Mouse (Mus musculus) MEL (cell line): ENCODE measurements around the gene Dop1b.

Experiments
- CTCF ChIP-seq, 3 experiments: IDR thresholded peaks in 2 of 3; conservative IDR thresholded peaks in 1 of 3; 2 replicates each; pipeline ENCODE4 v1.5.1; 2011 to 2012; ENCODE audit warnings: low read length in 3 of 3, low read depth in 2 of 3, mild to moderate bottlenecking in 2 of 3, improper control_type of control experiment in 1 of 3, inconsistent platforms in 1 of 3, mixed read lengths in 1 of 3, moderate library complexity in 1 of 3; ENCODE audit not compliant: control insufficient read depth in 1 of 3, insufficient read depth in 1 of 3, poor library complexity in 1 of 3, severe bottlenecking in 1 of 3
- EP300 ChIP-seq, 2 experiments: IDR thresholded peaks; 2 replicates each; pipeline ENCODE4 v1.6.1; 2011; ENCODE audit warnings: improper control_type of control experiment in 2 of 2, low read length in 2 of 2, low read depth in 1 of 2, mild to moderate bottlenecking in 1 of 2
- JUND ChIP-seq: IDR thresholded peaks from 2 replicates; pipeline ENCODE4 v1.6.1; 2011; ENCODE audit warnings: low read depth, mild to moderate bottlenecking, improper control_type of control experiment, low read length
- POLR2A ChIP-seq, 2 experiments: IDR thresholded peaks; 2 replicates each; pipeline ENCODE4 v1.6.1; 2011 to 2012; ENCODE audit warnings: low read length in 2 of 2, mild to moderate bottlenecking in 2 of 2, control low read depth in 1 of 2, improper control_type of control experiment in 1 of 2, low read depth in 1 of 2, moderate library complexity in 1 of 2; ENCODE audit not compliant: control insufficient read depth in 1 of 2, insufficient read depth in 1 of 2, poor library complexity in 1 of 2
- POLR2AphosphoS2 ChIP-seq: IDR thresholded peaks from 2 replicates; pipeline ENCODE4 v1.6.1; 2011; ENCODE audit warnings: low read length, improper control_type of control experiment
- SIN3A ChIP-seq: IDR thresholded peaks from 2 replicates; pipeline ENCODE4 v1.6.1; 2012; ENCODE audit warnings: low read length, improper control_type of control experiment, inconsistent platforms

DNA sequence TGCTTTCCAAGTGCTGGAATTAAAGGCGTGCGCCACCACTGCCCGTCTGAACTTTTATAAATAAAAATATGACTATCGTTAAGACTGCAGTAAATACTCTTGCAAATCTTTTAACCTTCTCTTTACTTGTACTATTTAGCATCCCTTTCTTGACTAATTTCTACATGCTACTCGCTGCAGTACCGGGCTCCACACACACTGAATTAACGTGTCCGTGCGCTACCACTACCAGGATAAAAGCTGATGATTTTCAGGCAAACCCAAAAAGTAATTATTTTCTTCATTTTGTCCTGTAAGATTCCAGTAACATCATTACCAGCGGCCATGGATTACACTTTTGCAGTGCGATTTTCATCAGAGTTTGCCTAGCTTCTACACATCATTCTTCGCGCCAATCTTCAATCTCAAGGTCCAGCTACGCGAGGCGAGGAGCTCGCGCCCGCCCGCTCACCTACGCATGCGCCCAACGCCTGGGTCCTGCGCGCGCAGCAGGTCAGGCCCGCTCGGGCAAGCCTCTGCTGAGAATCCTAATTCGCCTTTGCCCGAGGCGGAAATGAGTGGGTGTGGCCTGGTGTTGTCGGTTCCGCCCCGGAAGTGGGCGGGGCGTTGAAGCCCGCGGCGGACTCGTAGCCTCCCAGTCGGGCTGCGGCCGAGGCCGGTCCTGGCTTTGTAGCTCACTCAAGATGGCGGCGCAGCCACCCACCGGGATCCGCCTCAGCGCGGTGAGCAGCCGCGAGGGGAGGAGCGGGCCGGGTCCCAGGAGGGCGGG lies 120.1 kb downstream of the Dop1b start, which contains the start of gene Morc3:
- TF ChIP-seq POLR2A (IDR thresholded peaks at IDR 0.05; ENCODE audit: control insufficient read depth in 1 of 2, insufficient read depth in 1 of 2, low read depth in 1 of 2, low read length in 2 of 2, poor library complexity in 1 of 2) (peak; percentile 94 to 96), POLR2AphosphoS2 (peak; percentile 80), CTCF (IDR thresholded peaks at IDR 0.05 in 2 of 3, conservative IDR thresholded peaks at IDR 0.05 in 1 of 3; ENCODE audit: control insufficient read depth in 1 of 3, insufficient read depth in 1 of 3, low read depth in 2 of 3, low read length in 3 of 3, poor library complexity in 1 of 3, severe bottlenecking in 1 of 3) (0 out of 6 replicates have a peak, but pooled peaks of 1 of the 3 experiments have one; percentile 5), SIN3A (peak; percentile 78), EP300 (IDR thresholded peaks at IDR 0.05; ENCODE audit: low read depth in 1 of 2, low read length in 2 of 2) (peak in 1 of 2 experiments; percentile 9; a peak in 1 of 4 replicates), JUND (no peak)
